Comparison of ENCODE assay signal across 10 mouse cellular contexts in genomic region chr8:94066121-94066863, GRCm38 (mm10). TPM values are rescaled to one million over a fixed set of nuclear protein-coding genes. Genes with fewer than 3 reads are reported as not detected.
DNase-seq lines count a peak whose midpoint lies in the region; ATAC-seq and TF ChIP-seq lines count a peak whose summit lies in the region.
"Had no signal": no experiment of that assay in that cellular context is flagged by ENCODE, and none has a peak within 500 bp of the region (broad histone marks: within the 10 kb centered on the region; RNA-seq: fewer than 3 reads in every experiment).

No protein-coding gene starts in this region.

- no peak overlapping the region for H3K4me3 ChIP-seq in hindbrain, embryonic 13.5 days
- no peak overlapping the region for H3K4me3 ChIP-seq in midbrain, embryonic 14.5 days (replicated peaks; ENCODE audit: low read depth, low read length)
- no peak overlapping the region for H3K4me3 ChIP-seq in intestine, postnatal 0 days (ENCODE audit: low read depth, low read length)

- ATAC-seq in hindbrain, embryonic 13.5 days (ENCODE audit: low FRiP score): peak; percentile 85
- ATAC-seq in midbrain, embryonic 14.5 days (ENCODE audit: low FRiP score, low TSS enrichment): peak; percentile 80
- no peak for ATAC-seq in intestine, postnatal 0 days
- ATAC-seq in monocyte, adult 5-6 weeks (replicated peaks; ENCODE audit: insufficient number of reproducible peaks, low FRiP score, low TSS enrichment, poor library complexity, severe bottlenecking): no peak

- H3K4me2 ChIP-seq in hindbrain, embryonic 13.5 days: no peak overlapping the region
- no peak overlapping the region for H3K4me2 ChIP-seq in midbrain, embryonic 14.5 days (ENCODE audit: low read length)
- H3K4me2 ChIP-seq in intestine, postnatal 0 days (replicated peaks; ENCODE audit: low read depth): no peak overlapping the region

- no peaks in the 10 kb centered on the region for H3K9me3 ChIP-seq in hindbrain, embryonic 13.5 days
- H3K9me3 ChIP-seq in midbrain, embryonic 14.5 days (ENCODE audit: control insufficient read depth, low read length): no peaks in the 10 kb centered on the region
- H3K9me3 ChIP-seq in intestine, postnatal 0 days (ENCODE audit: control insufficient read depth): no peaks in the 10 kb centered on the region

- no peaks in the 10 kb centered on the region for H3K27me3 ChIP-seq in hindbrain, embryonic 13.5 days
- no peaks in the 10 kb centered on the region for H3K27me3 ChIP-seq in midbrain, embryonic 14.5 days (ENCODE audit: control insufficient read depth, insufficient read depth, low read length)
- no peaks in the 10 kb centered on the region for H3K27me3 ChIP-seq in intestine, postnatal 0 days (replicated peaks; ENCODE audit: control insufficient read depth, insufficient read depth, low read length)

- 20% methylated on average over 11 of the region's 11 CpGs for WGBS in hindbrain, embryonic 13.5 days
- WGBS in midbrain, embryonic 14.5 days: 8% methylated on average over 11 of the region's 11 CpGs
- 83% methylated on average over 11 of the region's 11 CpGs for WGBS in intestine, postnatal 0 days

- DNase-seq in ZHBTc4 (ENCODE audit: low read depth, low spot score): peak; percentile 20
- peak; percentile 9 for DNase-seq in embryo, embryonic 11.5 days (ENCODE audit: low read depth, low spot score)
- DNase-seq in midbrain, embryonic 14.5 days: peak; percentile 48
- no peak for DNase-seq in cerebellum, postnatal 4 days (ENCODE audit: low spot score in 2 of 2)
- no peak for DNase-seq in B cell, adult 2 months
- DNase-seq: cerebellum, adult 8-10 months; heart, postnatal 14 days had no signal

- H3K27ac ChIP-seq in hindbrain, embryonic 13.5 days: peak overlapping the region; percentile 26; the same call in 1 of the 2 replicates
- H3K27ac ChIP-seq in midbrain, embryonic 14.5 days (replicated peaks; ENCODE audit: low read depth, low read length): no peak overlapping the region
- H3K27ac ChIP-seq in intestine, postnatal 0 days (ENCODE audit: low read depth, low read length): no peak overlapping the region

- TF ChIP-seq CTCF in intestine, postnatal 0 days (IDR thresholded peaks at IDR 0.05; ENCODE audit: low read depth): no peak

- peaks cover 67% of the 10 kb centered on the region for H3K36me3 ChIP-seq in hindbrain, embryonic 13.5 days
- H3K36me3 ChIP-seq in midbrain, embryonic 14.5 days (ENCODE audit: control insufficient read depth, insufficient read depth, low read length): peaks cover 39% of the 10 kb centered on the region
- H3K36me3 ChIP-seq in intestine, postnatal 0 days (ENCODE audit: control insufficient read depth, insufficient read depth): peaks cover 35% of the 10 kb centered on the region

- peaks cover 9% of the 10 kb centered on the region for H3K4me1 ChIP-seq in hindbrain, embryonic 13.5 days (replicated peaks)
- peaks cover 4% of the 10 kb centered on the region; the same call in 1 of the 2 replicates for H3K4me1 ChIP-seq in midbrain, embryonic 14.5 days (ENCODE audit: control insufficient read depth, insufficient read depth, low read length)
- no peaks in the 10 kb centered on the region for H3K4me1 ChIP-seq in intestine, postnatal 0 days (replicated peaks; ENCODE audit: control insufficient read depth, insufficient read depth, low read length)

- H3K9ac ChIP-seq in hindbrain, embryonic 13.5 days: no peak overlapping the region
- no peak overlapping the region for H3K9ac ChIP-seq in midbrain, embryonic 14.5 days (replicated peaks; ENCODE audit: low read length)
- H3K9ac ChIP-seq in intestine, postnatal 0 days (ENCODE audit: low read depth, low read length): no peak overlapping the region

RNA-seq across cellular contexts. Expression of gene Ogfod1, which starts 29.3 kb away (rescaled TPM):
- 16.9 TPM in 2 replicates for polyA plus RNA-seq in hindbrain, embryonic 13.5 days (2015; fragmentation: Nextera tagmentation; extraction: Ambion mirVana)
- 11.9 and 16.3 TPM in 2 replicates for polyA plus RNA-seq in midbrain, embryonic 14.5 days (2014; fragmentation: Nextera tagmentation; extraction: Ambion mirVana)
- 5.2 and 5.5 TPM in 2 replicates for polyA plus RNA-seq in intestine, postnatal 0 days (2015; fragmentation: Nextera tagmentation; extraction: Ambion mirVana)
- total RNA-seq in monocyte, adult 5-6 weeks (2017): 7.3 to 9.5 TPM (median 7.8 TPM) in 3 replicates

RNA-seq across cellular contexts. Expression of gene Nudt21, which starts 29.5 kb away (rescaled TPM):
- polyA plus RNA-seq in hindbrain, embryonic 13.5 days (2015; fragmentation: Nextera tagmentation; extraction: Ambion mirVana): 109 and 112 TPM in 2 replicates
- polyA plus RNA-seq in midbrain, embryonic 14.5 days (2014; fragmentation: Nextera tagmentation; extraction: Ambion mirVana): 99.1 and 120 TPM in 2 replicates
- polyA plus RNA-seq in intestine, postnatal 0 days (2015; fragmentation: Nextera tagmentation; extraction: Ambion mirVana): 58.3 and 60.3 TPM in 2 replicates
- total RNA-seq in monocyte, adult 5-6 weeks (2017): 26.2 to 62.8 TPM (median 37.7 TPM) in 3 replicates

RNA-seq across cellular contexts. Expression of gene Bbs2, which starts 32.4 kb away (rescaled TPM):
- polyA plus RNA-seq in hindbrain, embryonic 13.5 days (2015; fragmentation: Nextera tagmentation; extraction: Ambion mirVana): 22.0 and 25.3 TPM in 2 replicates
- polyA plus RNA-seq in midbrain, embryonic 14.5 days (2014; fragmentation: Nextera tagmentation; extraction: Ambion mirVana): 22.3 and 24.3 TPM in 2 replicates
- 3.6 and 4.6 TPM in 2 replicates for polyA plus RNA-seq in intestine, postnatal 0 days (2015; fragmentation: Nextera tagmentation; extraction: Ambion mirVana)
- 6.9 to 11.8 TPM (median 11.4 TPM) in 3 replicates for total RNA-seq in monocyte, adult 5-6 weeks (2017)

RNA-seq across cellular contexts. Expression of gene Amfr, which starts 53.6 kb away (rescaled TPM):
- 60.6 and 64.3 TPM in 2 replicates for polyA plus RNA-seq in hindbrain, embryonic 13.5 days (2015; fragmentation: Nextera tagmentation; extraction: Ambion mirVana)
- 65.0 and 81.6 TPM in 2 replicates for polyA plus RNA-seq in midbrain, embryonic 14.5 days (2014; fragmentation: Nextera tagmentation; extraction: Ambion mirVana)
- 61.8 and 65.0 TPM in 2 replicates for polyA plus RNA-seq in intestine, postnatal 0 days (2015; fragmentation: Nextera tagmentation; extraction: Ambion mirVana)
- 89.3 to 145 TPM (median 96.4 TPM) in 3 replicates for total RNA-seq in monocyte, adult 5-6 weeks (2017)

Comparison
In these comparisons a context has a peak if more than half of its experiments do, and no peak if none do; other contexts are left out.
1. DNase-seq: peak in ZHBTc4 (single experiment), embryo, embryonic 11.5 days (single experiment) and midbrain, embryonic 14.5 days (single experiment); none in cerebellum, postnatal 4 days (0 of 2) and B cell, adult 2 months (0 of 2).
2. ATAC-seq: peak in hindbrain, embryonic 13.5 days (single experiment) and midbrain, embryonic 14.5 days (single experiment); none in intestine, postnatal 0 days (single experiment) and monocyte, adult 5-6 weeks (single experiment).